Mouse (Mus musculus): ENCODE results near the gene Arhgap28. TPM values are rescaled to one million over a fixed set of nuclear protein-coding genes. Genes with fewer than 3 reads are reported as not detected.

The Arhgap28 gene
- polyA plus RNA-seq (2012; rRNA removed) = 0.77 and 0.78 TPM in 2 replicates

DNA sequence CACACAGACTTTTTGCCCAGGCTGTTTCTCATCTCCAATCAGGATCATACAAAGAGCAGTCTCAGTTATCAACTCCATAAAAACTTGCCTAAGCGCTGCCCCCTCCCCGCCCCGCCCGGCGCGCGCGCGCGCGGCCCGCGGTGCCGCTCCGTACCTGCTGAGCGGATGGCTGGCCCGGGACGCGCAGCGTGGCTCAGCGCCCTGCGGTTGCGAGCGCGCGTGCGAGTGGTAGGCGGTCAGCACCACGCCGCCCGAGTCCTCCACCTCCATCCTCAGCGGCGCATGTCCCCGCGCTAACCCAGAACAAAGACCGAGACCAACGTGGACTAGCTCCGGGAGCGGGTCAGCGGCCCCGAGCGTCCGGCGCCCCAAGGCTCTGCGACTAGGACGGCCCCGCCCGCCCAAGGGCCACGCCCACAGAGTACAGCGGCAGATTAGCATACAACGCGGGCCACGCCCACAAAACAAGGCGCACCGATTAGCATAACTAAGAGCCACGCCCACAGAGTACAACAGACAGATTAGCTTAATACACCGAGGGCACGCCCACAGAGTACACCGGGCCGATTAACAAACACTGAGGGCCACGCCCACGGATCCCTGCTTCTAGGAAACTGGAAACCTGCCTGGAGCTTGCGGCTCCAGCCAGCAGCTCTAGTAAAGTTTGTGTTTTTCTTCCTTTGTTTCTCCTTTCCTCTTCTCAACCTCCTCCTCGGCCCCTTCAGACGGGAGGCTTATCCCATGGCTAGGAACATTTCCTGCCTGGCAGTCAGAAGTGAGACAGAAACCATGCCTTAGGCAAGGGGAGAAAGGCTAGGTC, at the start of gene Arhgap28:
Gene Arhgap28, minus strand, starts transcription at position 380 of the 820 bp plus-strand sequence.
- Histone ChIP-seq H3K27me3 (ENCODE audit: control insufficient read depth, insufficient read depth, low read length) (no peaks in the 10 kb centered on the region; the same call in 1 of the 2 replicates), H3K27ac (ENCODE audit: control insufficient read depth, insufficient read depth, low read length) (no peak within 1 kb of the TSS), H3K4me1 (replicated peaks; ENCODE audit: control insufficient read depth, insufficient read depth, low read length) (no peaks in the 10 kb centered on the region), H3K36me3 (ENCODE audit: control insufficient read depth, insufficient read depth, low read length) (no peaks in the 10 kb centered on the region), H3K4me3 (ENCODE audit: control insufficient read depth, insufficient read depth, low read length) (peak within 1 kb of the TSS; percentile 37)
- no peak for TF ChIP-seq POLR2A (IDR thresholded peaks at IDR 0.05; ENCODE audit: control insufficient read depth, extremely low read depth, insufficient read depth, low read length, poor library complexity)
- no peak for TF ChIP-seq CTCF (IDR thresholded peaks at IDR 0.05; ENCODE audit: borderline replicate concordance, control insufficient read depth, extremely low read depth, insufficient read depth, low read length, poor library complexity)
- DNase-seq = peak; percentile 41
- under 1% methylated on average over 65 of the region's 65 CpGs for WGBS

DNA sequence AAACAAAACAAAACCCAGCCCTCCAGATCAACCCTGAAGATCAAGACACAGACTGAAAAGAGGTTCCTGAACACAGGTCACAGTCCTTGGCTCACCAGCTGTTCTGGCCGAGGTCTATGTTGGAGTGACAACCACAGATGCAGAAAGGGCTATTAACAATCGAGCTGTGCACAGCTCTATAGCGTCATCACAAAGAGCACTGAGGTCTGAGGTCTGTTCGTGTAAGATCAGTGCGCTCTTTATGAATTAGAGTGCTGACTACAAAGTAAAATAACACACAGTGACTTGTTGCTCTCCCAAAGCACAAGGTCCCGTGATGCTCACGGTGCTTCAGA, 42.4 kb upstream of the Arhgap28 start:
- Histone ChIP-seq H3K27ac (ENCODE audit: control insufficient read depth, insufficient read depth, low read length) (no peak overlapping the region), H3K4me1 (replicated peaks; ENCODE audit: control insufficient read depth, insufficient read depth, low read length) (no peaks in the 10 kb centered on the region), H3K4me3 (ENCODE audit: control insufficient read depth, insufficient read depth, low read length) (no peak overlapping the region), H3K27me3 (ENCODE audit: control insufficient read depth, insufficient read depth, low read length) (no peaks in the 10 kb centered on the region), H3K36me3 (ENCODE audit: control insufficient read depth, insufficient read depth, low read length) (no peaks in the 10 kb centered on the region)
- 87% methylated on average over 7 of the region's 7 CpGs for WGBS
- TF ChIP-seq POLR2A (IDR thresholded peaks at IDR 0.05; ENCODE audit: control insufficient read depth, extremely low read depth, insufficient read depth, low read length, poor library complexity) (no peak), CTCF (IDR thresholded peaks at IDR 0.05; ENCODE audit: borderline replicate concordance, control insufficient read depth, extremely low read depth, insufficient read depth, low read length, poor library complexity) (no peak)
- DNase-seq = no peak

- TF ChIP-seq POLR2A (IDR thresholded peaks at IDR 0.05; ENCODE audit: control insufficient read depth, extremely low read depth, insufficient read depth, low read length, poor library complexity) = no peak
- TF ChIP-seq CTCF (IDR thresholded peaks at IDR 0.05; ENCODE audit: borderline replicate concordance, control insufficient read depth, extremely low read depth, insufficient read depth, low read length, poor library complexity) = no peak
- H3K27ac ChIP-seq (ENCODE audit: control insufficient read depth, insufficient read depth, low read length) = no peak overlapping the region
- 71% methylated on average over 8 of the region's 8 CpGs for WGBS
Measured at GRCm38 (mm10) chr17:68045655-68046340, 41.9 kb upstream of the Arhgap28 start.

DNA sequence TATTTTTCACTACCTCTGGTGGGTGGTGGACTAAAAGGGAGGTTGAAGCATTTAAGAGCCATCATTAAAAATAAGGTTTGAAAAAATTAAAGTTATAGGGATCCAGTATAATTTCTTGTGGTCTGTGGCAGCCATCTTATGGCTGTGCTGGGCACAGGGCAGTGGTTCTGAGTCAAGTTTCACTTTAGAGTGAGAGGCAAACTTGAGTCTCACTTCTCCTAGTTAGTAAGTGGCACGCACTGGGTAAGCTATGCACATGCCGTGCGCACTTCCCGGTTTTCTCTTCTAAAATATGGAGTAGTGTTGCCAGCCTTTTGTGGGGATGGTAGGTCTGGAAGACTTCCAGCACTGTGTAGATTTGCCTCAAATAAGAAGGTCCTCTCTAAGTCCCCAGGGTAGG, 38.5 kb upstream of the Arhgap28 start:
- Histone ChIP-seq H3K4me1 (replicated peaks; ENCODE audit: control insufficient read depth, insufficient read depth, low read length) (no peaks in the 10 kb centered on the region), H3K27me3 (ENCODE audit: control insufficient read depth, insufficient read depth, low read length) (no peaks in the 10 kb centered on the region), H3K36me3 (ENCODE audit: control insufficient read depth, insufficient read depth, low read length) (no peaks in the 10 kb centered on the region), H3K27ac (ENCODE audit: control insufficient read depth, insufficient read depth, low read length) (no peak overlapping the region), H3K4me3 (ENCODE audit: control insufficient read depth, insufficient read depth, low read length) (no peak overlapping the region)
- TF ChIP-seq CTCF (IDR thresholded peaks at IDR 0.05; ENCODE audit: borderline replicate concordance, control insufficient read depth, extremely low read depth, insufficient read depth, low read length, poor library complexity) (no peak), POLR2A (IDR thresholded peaks at IDR 0.05; ENCODE audit: control insufficient read depth, extremely low read depth, insufficient read depth, low read length, poor library complexity) (no peak)
- DNase-seq = no peak
- 92% methylated on average over 4 of the region's 4 CpGs for WGBS

More at GRCm38 (mm10) chr17:68045655-68046340, 41.9 kb upstream of the Arhgap28 start:
- no peak for DNase-seq
- Histone ChIP-seq H3K27me3 (ENCODE audit: control insufficient read depth, insufficient read depth, low read length) (no peaks in the 10 kb centered on the region), H3K36me3 (ENCODE audit: control insufficient read depth, insufficient read depth, low read length) (no peaks in the 10 kb centered on the region), H3K4me3 (ENCODE audit: control insufficient read depth, insufficient read depth, low read length) (no peak overlapping the region), H3K4me1 (replicated peaks; ENCODE audit: control insufficient read depth, insufficient read depth, low read length) (no peaks in the 10 kb centered on the region)

GRCm38 (mm10) chr17:68037011-68037410, 33.1 kb upstream of the Arhgap28 start:
- DNase-seq = no peak
- H3K4me1 ChIP-seq (replicated peaks; ENCODE audit: control insufficient read depth, insufficient read depth, low read length) = no peaks in the 10 kb centered on the region
- no peak overlapping the region for H3K27ac ChIP-seq (ENCODE audit: control insufficient read depth, insufficient read depth, low read length)
- H3K27me3 ChIP-seq (ENCODE audit: control insufficient read depth, insufficient read depth, low read length) = no peaks in the 10 kb centered on the region
- no peak overlapping the region for H3K4me3 ChIP-seq (ENCODE audit: control insufficient read depth, insufficient read depth, low read length)
- WGBS = 89% methylated on average over 1 of the region's 1 CpGs
- H3K36me3 ChIP-seq (ENCODE audit: control insufficient read depth, insufficient read depth, low read length) = no peaks in the 10 kb centered on the region
- no peak for TF ChIP-seq POLR2A (IDR thresholded peaks at IDR 0.05; ENCODE audit: control insufficient read depth, extremely low read depth, insufficient read depth, low read length, poor library complexity)
- TF ChIP-seq CTCF (IDR thresholded peaks at IDR 0.05; ENCODE audit: borderline replicate concordance, control insufficient read depth, extremely low read depth, insufficient read depth, low read length, poor library complexity) = no peak

GRCm38 (mm10) chr17:68029495-68029894, 25.6 kb upstream of the Arhgap28 start:
- Histone ChIP-seq H3K27me3 (ENCODE audit: control insufficient read depth, insufficient read depth, low read length) (no peaks in the 10 kb centered on the region), H3K27ac (ENCODE audit: control insufficient read depth, insufficient read depth, low read length) (no peak overlapping the region), H3K4me3 (ENCODE audit: control insufficient read depth, insufficient read depth, low read length) (no peak overlapping the region), H3K4me1 (replicated peaks; ENCODE audit: control insufficient read depth, insufficient read depth, low read length) (no peaks in the 10 kb centered on the region), H3K36me3 (ENCODE audit: control insufficient read depth, insufficient read depth, low read length) (no peaks in the 10 kb centered on the region)
- TF ChIP-seq POLR2A (IDR thresholded peaks at IDR 0.05; ENCODE audit: control insufficient read depth, extremely low read depth, insufficient read depth, low read length, poor library complexity) (no peak), CTCF (IDR thresholded peaks at IDR 0.05; ENCODE audit: borderline replicate concordance, control insufficient read depth, extremely low read depth, insufficient read depth, low read length, poor library complexity) (no peak)
- WGBS = 14% methylated on average over 5 of the region's 5 CpGs
- DNase-seq = no peak

Data from thymus, adult 2 months (tissue).